Mouse (Mus musculus): ENCODE measurements at regions not wholly inside any gene's neighbourhood (a gene's known extent, or its start where the extent isn't known, plus 50 kb on each side); places are given as distances from the start of the nearest gene placed in this dataset.

DNA sequence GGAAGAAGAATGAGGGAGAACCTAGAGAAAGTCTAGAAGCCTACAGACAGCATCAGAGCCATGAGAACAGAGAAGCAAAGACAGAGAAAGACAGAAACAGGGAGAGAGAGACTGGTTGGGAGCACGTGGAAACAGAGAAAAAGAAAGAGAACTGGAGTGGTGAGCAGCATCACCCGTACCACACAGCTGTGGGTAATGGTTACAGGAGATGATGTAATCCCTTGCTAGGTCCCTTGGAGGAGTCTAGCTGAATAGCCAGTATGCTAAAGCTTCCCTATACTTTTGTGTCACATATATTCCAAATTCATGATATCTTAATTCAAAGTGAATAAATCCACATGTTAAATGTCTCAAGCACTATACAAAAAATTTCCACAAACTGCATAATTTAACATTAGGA, 284.0 kb downstream of the 4930544G11Rik start:
- DNase-seq (ENCODE audit: low read depth, low spot score): no peak

DNA sequence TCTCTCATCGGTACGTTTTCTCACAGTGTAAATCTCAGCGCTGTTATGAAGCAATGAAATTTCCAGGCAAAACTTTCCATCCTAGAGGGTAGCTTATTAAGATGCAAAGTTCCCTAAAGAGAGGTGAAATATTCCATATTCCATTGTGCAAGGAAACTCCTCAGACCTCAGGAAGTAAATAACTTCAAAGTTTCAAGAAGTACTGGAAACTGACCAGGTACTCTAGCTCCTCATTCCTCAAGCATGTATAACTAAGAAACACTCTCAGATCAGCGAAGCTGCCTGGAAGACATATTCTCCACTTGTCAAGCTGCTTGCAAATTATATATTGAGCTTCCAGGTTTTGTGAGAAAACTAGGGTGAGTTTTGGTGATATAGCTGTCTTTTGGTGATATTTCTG, 279.8 kb upstream of the Mad2l1 start:
- no peak for DNase-seq (ENCODE audit: low read depth, low spot score)

DNA sequence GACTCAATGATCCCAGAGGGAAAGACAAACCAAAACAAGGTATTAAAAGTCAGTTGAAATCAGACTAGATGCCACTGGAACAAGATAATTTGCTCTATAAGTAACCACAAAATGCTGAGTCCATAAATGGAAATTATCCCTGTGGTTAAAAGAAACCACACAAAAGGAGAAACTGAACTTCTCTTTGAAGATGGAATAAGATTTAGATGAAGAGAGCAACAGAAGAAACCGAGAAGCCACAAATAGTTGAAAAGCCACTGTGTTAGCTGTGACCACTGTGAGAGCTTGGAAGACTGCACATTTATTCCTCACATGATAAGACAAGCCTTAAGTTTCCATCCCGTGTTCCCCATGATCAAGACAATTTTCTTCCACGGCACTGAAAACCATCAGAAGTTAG, 271.8 kb upstream of the Mad2l1 start:
- DNase-seq (ENCODE audit: low read depth, low spot score): no peak

DNA sequence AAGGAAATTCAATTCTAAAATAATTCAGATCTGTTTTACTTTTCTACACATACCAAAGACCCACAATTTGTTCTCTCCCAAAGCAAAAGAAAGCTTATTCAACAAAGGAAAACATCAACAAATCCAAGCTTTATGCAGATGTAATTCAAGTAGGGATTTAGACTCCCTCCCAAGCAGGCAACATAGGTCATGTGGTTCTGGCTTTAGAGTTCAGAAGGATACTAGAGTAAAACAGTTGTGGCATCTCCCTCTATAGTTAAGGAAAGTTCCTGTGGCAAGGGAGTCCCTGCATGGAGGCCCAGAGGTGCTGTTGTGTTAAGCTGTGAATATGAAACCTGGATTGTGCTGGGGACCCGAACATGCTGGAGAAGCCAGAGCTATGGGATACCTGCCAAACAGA, 271.3 kb upstream of the Mad2l1 start:
- no peak for DNase-seq (ENCODE audit: low read depth, low spot score)

DNA sequence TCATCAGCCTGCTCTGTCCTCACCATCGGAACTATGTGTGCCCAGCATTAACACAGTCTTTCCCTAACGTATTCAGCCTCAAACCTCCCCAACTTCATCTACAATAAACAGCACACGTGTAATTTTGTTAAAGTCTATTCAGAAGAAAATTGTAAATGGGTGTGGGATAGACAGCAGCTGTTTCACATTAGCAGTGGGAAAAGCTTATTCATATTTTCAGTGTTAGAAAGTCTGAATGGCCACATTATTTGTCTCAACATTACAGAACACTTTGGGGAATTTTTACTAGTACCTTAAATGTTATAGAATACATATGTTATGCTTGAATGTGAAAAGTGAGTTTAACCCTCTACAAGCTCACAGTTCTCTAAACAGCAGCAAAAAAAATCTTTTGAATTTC, 266.8 kb upstream of the Mad2l1 start:
- no peak for DNase-seq (ENCODE audit: low read depth, low spot score)

DNA sequence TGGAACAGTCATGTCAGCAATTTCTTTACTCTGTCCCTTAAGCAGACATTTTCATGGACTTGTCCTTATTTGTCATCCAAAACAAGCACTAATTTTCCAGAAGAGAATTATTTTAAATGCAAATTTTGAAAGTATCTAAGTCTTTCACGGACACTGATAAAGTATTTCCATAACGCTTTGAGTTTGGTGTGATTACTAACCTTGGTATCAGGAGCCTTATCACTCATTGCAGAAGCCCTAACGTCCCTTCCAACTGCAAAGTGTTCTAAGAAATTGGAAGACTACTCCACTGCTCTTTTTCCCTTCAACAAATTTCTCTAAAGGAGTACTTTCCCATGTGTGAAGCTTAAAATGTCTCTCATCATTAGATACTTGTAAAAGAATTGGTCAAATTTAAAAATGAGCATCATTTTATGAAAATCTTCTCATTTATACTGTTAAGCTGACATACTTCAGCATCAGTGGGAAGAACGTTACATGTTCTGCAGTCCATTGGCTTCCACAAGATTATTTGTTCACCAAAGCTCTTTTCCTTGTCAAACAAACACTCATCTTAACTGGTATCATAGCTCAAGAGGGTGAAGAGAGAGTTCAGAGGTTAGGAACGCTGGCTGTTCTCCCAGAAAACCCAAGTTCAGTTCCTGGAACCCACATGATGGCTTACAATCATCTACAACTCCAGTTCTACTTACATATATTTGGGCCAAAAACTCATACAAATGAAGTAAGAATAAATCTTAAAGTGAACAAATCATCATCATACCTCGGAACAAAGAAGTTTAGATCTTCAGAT, 263.6 kb upstream of the Mad2l1 start:
- DNase-seq (ENCODE audit: low read depth, low spot score): no peak

DNA sequence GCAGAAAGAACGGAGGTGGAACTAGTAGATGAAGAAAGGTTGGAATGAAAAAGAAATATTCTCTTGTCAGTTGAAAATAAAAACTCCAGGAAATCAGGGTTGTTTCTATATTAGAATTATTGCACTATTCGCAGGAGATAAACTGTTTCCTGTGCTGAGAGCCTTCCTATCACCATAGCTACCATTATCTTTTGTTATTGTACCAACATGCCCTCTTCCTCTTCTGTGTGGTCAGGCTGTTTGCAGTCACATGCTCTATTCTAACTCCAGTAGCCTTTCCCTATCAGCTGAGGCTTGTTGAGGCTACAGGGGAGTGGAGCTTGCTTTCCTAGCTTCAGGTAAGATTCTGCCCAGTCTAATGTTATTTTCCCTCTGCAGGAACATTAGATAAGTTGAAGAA, 263.0 kb upstream of the Mad2l1 start:
- DNase-seq (ENCODE audit: low read depth, low spot score): no peak

DNA sequence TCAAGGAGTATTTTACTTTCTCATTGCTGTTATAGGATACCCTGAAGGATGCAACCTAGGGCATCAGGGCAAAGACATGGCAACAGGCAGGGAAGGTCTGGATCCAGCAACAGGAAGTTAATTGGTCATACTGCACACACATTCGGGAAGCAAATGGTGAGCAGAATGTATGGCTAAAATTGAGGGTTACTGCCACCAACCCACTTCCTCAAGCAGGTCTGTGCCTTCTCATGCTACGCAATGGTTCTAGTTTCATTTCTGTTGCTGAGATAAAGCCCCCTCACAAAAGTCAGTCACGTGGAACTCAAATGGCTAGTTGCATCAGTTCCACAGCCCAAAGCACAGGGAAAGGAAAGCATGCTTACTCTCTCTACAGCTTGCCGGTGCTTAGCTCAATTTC, 260.5 kb upstream of the Mad2l1 start:
- no peak for DNase-seq (ENCODE audit: low read depth, low spot score)

DNA sequence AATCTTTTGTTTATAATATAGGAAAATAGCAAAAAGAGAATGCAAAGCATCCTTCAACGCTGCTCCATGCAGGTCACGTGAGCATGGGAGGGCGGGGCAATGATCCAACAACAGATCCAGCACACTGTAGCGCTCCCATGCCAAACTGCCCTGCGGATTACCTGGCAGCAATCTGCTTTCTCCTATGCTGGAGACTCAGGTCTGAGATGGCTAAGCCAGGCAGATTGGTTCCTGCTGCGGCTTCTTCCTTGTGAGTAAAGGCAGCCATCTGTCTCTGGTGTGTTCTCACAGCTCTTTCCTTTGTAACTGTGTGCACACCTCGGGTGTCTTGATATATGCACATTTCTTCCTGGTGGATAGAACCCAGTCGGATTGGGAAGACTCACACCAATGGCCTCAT, 254.5 kb upstream of the Mad2l1 start:
- no peak for DNase-seq (ENCODE audit: low read depth, low spot score)

DNA sequence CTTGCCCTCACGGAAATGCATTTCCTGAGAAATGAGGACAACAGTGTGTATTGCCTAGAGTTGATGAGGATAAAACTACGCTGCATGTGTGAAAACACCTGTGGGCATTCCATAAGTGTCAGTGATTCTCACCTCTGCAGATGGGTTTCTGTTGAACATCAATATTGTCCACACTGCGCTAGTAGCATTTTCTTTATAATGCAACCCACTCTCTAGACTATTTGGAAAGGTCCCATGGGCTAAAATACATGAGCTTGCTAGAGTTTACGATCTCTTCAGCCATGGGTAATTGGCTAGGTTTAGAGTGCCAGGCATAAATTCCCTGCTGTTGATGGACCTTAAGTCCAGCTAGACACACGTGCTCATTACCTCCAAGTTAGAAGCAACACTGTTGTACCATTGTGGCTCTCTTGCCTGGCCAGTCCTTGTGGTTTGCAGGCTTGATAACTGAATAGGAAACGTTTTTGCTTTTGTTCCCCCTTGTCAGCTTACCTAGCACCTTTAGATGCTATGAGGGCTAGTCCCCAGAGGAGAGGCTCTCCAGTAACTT, 252.5 kb upstream of the Mad2l1 start:
- no peak for DNase-seq (ENCODE audit: low read depth, low spot score)

DNA sequence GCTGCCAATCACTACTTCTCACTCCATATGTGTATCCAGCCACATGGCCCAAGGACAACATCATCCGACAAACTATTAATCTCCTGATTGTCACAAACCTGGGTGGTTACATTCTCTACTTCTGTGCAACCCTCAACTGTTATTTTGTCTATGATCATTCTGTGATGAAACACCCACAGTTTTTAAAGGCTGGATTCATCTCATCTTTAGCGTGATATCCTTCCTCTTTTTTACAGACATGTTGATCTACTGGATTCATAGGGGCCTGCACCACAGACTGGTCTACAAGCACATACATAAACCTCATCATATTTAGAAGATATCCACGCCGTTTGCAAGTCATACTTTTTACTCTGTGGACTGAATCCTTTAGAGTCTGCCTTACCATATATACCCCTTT, 251.7 kb upstream of the Mad2l1 start:
- no peak for DNase-seq (ENCODE audit: low read depth, low spot score)

DNA sequence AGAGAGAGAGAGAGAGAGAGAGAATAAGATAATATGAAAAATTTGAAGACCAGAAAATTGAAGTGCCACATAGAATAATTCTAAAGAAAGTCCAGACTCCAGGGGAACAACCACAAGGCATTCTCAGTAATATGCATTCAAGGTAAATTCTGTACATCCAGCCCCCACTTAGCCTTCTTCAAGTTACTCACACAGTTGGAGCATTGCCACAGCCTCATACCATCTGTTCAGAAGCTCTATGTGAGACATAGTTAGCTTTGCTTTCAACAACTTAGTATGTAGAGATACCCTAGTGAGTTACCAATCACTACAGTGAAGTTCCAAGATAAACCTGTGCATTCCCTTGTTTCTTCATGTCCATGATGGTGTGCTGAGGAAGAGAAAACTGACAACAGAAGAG, 247.6 kb upstream of the Mad2l1 start:
- no peak for DNase-seq (ENCODE audit: low read depth, low spot score)

DNA sequence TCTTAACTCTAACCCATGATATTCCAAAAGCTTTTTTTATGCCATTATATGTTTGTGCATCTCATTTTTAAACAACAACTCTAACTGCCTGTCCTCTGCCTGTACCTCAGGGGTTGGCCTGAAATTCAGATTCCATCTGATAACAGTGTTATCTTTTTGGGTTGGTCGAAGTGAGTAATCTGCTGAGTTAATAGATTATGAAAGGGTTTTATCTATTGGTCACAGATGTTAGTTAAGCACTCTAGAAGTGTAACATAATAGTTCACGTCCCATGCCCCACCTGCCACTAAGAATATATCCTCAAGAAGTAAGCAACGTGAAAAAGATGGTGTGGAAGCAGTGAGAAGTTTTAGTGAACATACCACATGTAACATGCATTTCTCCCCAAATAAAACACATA, 246.0 kb upstream of the Mad2l1 start:
- no peak for DNase-seq (ENCODE audit: low read depth, low spot score)

DNA sequence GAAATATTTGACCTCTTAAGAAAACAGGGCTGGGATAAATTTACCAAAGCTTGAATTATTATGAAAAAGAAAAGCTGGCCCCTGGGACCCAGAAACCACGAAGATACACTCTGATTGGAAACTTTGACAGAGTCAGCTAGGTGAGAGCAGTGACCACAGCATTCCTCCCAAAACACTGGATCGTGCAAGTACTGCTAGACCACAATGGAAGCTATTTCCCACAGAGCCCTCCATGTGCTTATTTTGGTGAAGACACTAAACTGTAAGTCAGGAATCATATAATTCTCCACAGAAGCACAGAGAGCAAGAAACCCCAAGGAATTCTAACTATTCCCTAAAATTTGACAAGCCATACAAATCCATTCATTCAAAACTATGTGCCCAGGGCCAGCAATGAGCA, 243.6 kb upstream of the Mad2l1 start:
- DNase-seq (ENCODE audit: low read depth, low spot score): no peak

DNA sequence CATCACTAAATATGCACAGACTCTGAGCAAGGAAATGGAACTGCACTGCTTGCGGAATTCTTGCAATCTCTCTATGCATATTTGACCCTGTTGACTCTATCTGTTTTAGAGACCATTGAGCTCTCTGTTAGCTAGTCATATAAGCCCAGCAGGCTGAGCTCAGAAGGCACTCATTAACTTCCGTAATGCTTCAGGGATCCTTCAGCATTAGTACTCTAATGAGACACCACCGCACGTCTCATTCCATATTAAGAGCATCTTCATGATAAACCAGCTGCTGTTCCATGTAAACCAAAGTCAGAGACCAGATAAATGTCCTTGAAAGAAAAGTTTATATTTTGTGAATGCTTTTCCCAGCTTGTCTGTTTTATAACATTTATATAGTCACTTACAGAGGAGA, 237.1 kb upstream of the Mad2l1 start:
- no peak for DNase-seq (ENCODE audit: low read depth, low spot score)

DNA sequence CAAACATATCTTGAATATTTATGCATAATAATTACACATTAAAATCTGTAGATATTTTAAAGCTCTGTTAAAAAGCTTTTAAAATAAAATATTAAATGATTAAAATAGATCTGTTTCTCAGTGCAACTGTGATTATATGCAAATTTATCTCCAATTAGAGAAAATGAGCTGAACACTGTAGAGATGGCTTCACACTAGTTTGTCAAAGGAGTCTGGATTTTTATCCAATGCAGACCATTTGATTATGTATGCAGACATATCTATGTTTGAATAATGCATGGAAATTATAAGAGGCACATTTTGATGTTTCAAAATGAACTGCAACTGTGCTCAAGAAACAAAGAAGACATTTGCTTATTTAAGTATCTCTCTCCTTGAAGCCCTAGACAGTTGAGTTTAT, 235.0 kb upstream of the Mad2l1 start:
- no peak for DNase-seq (ENCODE audit: low read depth, low spot score)

DNA sequence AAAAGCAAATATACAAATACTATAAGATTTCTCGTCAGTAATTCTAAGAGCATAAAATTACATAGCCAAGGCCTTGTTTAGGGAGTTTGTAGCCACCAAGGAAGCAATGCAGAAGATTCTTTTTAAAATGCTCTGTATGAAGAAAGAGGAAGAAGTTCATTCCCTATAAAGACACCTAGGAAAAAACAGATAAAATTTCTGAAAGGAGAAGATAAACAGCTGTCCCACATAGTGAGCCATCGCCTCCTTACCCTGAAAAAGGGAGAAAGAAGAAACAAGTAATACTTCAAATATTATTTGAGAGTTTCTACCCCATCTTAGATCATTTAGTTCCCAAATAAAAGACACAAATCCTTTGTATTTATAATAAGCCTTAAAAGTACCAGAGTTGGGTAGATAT, 190.3 kb upstream of the Mad2l1 start:
- DNase-seq (ENCODE audit: low read depth, low spot score): no peak

DNA sequence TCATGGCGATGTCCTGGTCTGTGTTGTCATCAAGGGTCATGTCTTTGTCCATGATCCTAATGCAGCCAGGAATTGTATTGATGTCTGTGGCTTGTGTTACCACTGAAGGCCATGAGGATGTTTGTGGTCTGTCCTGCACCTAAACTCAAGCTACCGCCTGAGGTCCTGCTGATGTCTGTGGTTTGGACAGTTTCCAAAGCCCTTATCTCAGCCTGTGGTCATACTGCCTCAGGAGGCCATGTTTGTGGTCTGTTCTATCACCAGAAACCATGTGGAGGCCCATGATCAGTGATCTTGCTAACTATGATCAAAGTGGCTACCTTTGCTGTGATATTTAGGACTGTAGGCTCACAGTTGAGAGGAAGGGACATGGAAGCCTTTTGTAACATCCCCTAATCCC, 187.8 kb upstream of the Mad2l1 start:
- DNase-seq (ENCODE audit: low read depth, low spot score): no peak

DNA sequence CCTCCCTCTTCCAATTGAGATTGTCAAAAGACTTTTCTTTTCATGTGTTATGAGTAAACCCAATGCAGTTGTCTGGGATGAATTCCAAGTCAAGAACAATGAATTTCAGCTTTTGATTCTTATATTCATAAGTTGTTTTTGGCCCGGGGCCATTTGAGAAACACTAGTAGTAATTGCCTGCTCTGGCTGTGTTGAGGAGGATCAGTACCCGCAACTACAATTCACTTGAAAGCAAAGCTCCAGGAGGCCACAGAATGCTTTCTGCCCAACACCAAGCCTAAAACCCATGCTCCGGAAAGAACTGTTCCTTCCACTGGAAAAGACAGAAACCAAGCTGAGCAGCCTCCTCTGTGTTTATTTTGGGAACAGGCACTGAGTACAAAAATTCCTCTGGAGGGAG, 174.1 kb upstream of the Mad2l1 start:
- no peak for DNase-seq (ENCODE audit: low read depth, low spot score)

DNA sequence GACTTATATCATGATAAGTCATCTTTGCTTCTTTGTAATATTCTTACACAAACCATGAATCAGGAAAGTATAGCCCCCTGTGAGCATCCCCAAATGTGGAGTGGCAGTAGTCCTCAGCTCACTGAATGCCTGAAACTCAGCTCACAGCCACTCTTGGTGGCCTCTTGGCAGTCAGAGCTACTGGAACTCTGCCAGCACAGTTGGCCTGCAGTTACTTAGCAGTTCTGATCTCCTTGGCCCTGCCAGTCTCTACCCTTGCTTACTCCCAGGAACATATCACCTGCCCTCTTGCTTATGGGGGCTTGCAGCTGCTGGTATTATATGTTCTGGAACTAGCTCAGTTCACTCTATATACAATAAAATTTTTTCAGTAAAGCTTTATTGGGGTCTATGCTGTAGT, 167.9 kb upstream of the Mad2l1 start:
- peak; percentile 36 for DNase-seq (ENCODE audit: low read depth, low spot score)

DNA sequence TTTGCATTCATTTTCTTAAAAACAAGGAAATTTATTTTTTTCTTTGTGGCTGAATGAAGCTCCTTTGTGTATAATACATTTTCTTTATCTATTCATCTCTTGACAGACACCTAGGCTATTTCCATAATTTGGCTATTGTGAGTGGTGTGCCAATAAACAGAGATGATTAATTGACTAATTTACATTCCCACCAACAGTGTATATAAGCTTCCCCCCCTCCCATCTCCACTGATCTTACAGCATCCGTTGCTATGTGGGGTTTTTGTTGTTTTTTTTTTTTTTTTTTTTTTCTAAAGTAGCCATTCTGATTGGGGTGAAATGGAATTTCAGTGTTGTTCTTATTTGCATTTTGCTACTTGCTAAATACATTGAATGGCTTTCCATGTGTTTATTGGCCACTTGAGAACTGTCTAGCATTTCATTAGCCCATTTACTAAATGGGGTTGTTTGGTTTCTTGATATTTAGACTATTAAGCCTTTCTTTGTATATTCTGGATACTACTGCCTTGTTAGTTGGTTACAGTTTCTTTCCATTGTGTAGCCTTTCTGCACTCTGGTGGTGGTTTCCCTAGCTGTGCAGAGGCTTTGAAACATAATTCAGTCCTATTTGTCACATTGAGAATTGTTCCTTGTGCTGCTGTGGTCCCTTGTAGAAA, 153.8 kb upstream of the Mad2l1 start:
- DNase-seq (ENCODE audit: low read depth, low spot score): no peak

DNA sequence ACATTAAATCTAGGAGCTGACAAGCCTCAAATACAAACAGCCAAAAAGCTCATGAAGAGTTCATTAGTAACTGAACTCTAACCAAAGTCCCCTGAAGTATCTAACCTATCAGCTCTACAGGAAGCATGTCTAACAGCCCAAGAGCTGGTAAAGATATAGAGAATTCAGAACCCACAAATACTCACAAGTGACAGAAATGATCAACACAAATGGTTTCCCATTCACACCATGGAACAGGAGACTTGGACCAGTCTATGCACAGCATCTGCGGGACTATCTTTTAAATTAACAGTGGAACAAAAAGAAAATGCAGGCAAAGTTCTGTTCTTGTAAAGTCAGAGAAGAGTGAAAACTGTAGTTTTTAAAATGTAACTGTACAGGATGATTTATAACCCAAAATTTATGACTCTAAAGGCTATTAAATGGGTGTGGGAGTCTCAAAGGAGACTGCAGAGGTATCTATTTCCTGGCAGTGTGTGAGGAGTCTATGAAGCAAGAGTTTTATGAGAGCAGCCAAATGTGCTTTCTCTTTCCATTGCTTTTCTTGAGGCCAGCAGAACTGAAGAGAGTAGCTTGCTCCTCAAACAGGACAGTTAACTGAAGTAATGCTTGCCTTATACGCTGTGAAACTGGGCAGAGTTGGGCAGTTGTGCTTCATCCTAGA, 152.7 kb upstream of the Mad2l1 start:
- DNase-seq (ENCODE audit: low read depth, low spot score): peak; percentile 14

DNA sequence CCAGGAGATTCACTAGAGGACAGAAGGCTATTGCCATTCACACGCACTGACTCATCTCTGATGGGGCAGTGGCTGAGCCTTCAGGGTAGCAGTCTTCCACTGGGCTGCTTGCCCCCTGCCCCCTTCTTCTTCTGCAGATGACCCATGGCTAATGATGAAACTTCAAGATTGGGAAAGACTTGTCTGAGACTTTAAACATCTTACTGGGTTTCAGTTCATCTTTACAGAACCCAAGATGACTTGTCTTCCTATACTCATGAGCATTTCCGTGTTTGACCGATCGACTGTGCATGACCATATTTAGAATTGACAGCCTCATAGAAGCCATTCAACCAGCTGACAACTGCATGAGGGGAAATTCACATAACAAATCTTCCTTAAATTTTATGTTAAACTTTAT, 140.0 kb upstream of the Mad2l1 start:
- DNase-seq (ENCODE audit: low read depth, low spot score): no peak
